Mouse (Mus musculus) cerebellum, adult 9-11 months (tissue): ENCODE data around the gene Psmb1.
"Not testable (repeated sequence)": the region's sequence is repeated elsewhere in the genome, so short reads cannot be mapped to it uniquely, and the experiment has no call there.

Experiments
- DNase-seq: peaks from one replicate; pipeline ENCODE4 v3.0.0; 2022

Gene Psmb1

GRCm38 (mm10) chr17:15499656-15500394 is at the start of gene Psmb1, which contains the start of gene Tbp:
TSS of gene Psmb1 (minus strand) at chr17:15499751.
TSS of gene Tbp (plus strand) at chr17:15499888.
- peak; percentile 97 for DNase-seq

- DNase-seq, result no peak
These were observed 46.9 kb upstream of the Psmb1 start for GRCm38 (mm10) chr17:15546440-15546839.

DNA sequence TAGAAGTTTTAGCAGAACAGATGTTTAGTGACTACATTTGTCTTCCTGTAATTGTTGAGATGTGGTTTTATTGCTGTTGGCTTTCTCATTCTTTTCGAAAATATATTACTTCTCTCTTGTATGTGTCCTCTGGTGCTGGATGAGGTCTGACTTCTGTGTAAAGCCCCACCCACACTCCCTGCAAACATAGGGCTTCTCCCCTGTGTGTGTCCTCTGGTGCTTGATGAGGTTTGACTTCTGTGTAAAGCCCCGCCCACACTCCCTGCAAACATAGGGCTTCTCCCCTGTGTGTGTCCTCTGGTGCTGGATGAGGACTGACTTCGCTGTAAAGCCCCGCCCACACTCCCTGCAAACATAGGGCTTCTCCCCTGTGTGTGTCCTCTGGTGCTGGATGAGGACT is 44.3 kb upstream of the Psmb1 start:
- DNase-seq, result not testable (repeated sequence)

- DNase-seq, result no peak
These were observed 40.8 kb upstream of the Psmb1 start for GRCm38 (mm10) chr17:15540309-15540708.

DNA sequence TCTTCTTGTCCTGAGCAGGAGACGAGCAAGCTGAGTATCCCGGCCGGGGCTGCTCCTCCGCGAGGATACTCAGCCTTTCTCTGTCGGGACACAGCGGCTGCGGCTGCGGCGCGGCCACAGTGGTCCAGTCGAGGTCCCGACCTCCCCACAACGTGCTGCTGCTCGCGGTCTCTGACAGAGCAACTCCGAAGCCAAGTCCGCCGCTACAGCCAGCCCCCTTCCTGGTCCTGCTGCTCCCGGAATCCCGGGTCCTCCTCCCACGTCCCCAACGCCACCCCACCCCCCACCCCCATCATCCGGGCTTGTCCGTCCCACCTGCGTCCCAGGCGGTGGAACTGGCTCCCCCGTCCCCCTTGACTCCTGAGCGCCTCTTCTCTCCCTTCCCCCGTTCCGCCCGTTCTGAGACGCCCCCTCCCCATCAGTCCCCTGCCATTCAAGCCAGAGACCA is 36.9 kb upstream of the Psmb1 start:
- no peak for DNase-seq

DNA sequence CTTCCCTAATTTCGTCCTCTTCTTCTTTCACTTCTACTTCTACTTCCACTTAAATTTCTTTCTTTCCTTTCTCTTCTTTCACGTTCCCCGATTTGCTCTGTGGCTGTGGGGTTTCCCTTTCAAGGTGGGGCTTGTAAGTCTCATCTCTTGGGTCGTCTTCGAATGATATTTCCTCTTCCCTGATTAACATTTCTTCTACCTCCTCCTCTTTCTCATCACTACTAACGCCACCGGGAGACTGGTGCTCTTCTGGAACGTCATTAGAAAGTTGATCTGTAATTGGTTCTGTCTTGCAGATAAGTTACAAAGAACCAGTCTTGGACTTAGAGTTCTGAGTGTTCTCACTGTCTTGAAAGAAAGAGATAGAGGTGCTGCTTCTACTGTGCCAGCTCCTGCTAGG is 36.4 kb upstream of the Psmb1 start:
- no peak for DNase-seq

GRCm38 (mm10) chr17:15535162-15535800 is 35.7 kb upstream of the Psmb1 start:
- no peak for DNase-seq

GRCm38 (mm10) chr17:15530141-15530540 is 30.6 kb upstream of the Psmb1 start:
- DNase-seq, result peak; percentile 15

GRCm38 (mm10) chr17:15528887-15529286 is 29.3 kb upstream of the Psmb1 start:
- no peak for DNase-seq

DNA sequence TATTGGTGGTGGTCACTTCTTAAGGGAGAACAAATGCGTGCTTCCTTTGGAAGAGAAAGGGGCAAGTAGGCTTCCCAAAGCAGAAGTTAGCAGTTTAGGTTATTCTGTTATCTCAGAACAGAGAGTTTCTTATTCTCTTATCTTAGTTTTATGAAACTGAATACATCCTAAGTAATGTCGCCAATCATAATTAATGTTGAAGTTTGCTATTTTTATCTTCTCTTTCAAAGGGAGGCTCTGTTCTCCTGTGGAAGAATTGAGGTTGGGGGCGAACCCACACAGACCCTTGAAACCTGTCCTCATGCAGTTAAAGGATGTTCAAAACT is 28.2 kb upstream of the Psmb1 start:
- DNase-seq, result no peak

- DNase-seq, result peak; percentile 94
These were observed 27.6 kb upstream of the Psmb1 start, which contains the start of gene Pdcd2 for GRCm38 (mm10) chr17:15526986-15527810. TSS of gene Pdcd2 (minus strand) at chr17:15527301.

GRCm38 (mm10) chr17:15526304-15526703 is 26.8 kb upstream of the Psmb1 start:
- DNase-seq, result peak; percentile 17

GRCm38 (mm10) chr17:15518766-15519165 is 19.2 kb upstream of the Psmb1 start:
- DNase-seq, result no peak

DNA sequence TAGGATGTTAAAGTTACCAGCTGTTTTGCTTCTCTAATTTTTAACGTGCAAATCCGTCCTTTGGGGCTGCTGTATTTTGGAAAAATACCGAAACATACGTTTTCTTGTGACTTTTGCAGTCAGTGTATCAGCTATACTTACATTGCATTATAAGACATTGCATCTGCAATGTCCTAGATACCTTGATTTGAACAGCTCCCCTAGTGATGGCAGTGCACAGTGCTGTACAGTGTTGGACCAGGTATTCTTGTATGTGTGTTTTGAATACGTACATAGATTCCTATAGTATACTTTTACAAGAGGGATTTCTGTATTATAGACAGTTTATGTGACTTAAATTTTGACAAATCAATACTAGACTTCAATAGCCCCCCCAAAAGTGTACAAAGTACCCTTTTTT is 18.6 kb upstream of the Psmb1 start:
- no peak for DNase-seq

GRCm38 (mm10) chr17:15517776-15518175 is 18.2 kb upstream of the Psmb1 start:
- DNase-seq, result no peak

GRCm38 (mm10) chr17:15510694-15511093 is 11.1 kb upstream of the Psmb1 start:
- DNase-seq, result no peak

GRCm38 (mm10) chr17:15498753-15499113 is 818 bp downstream of the Psmb1 start:
- DNase-seq, result peak; percentile 54

- peak; percentile 94 for DNase-seq
These were observed 1.4 kb downstream of the Psmb1 start for GRCm38 (mm10) chr17:15497882-15498752.

GRCm38 (mm10) chr17:15490542-15490941 is 9.0 kb downstream of the Psmb1 start:
- no peak for DNase-seq

- DNase-seq, result no peak
These were observed 26.9 kb downstream of the Psmb1 start for GRCm38 (mm10) chr17:15472671-15473070.

- DNase-seq, result peak; percentile 22
These were observed 31.9 kb downstream of the Psmb1 start for GRCm38 (mm10) chr17:15467669-15468068.

DNA sequence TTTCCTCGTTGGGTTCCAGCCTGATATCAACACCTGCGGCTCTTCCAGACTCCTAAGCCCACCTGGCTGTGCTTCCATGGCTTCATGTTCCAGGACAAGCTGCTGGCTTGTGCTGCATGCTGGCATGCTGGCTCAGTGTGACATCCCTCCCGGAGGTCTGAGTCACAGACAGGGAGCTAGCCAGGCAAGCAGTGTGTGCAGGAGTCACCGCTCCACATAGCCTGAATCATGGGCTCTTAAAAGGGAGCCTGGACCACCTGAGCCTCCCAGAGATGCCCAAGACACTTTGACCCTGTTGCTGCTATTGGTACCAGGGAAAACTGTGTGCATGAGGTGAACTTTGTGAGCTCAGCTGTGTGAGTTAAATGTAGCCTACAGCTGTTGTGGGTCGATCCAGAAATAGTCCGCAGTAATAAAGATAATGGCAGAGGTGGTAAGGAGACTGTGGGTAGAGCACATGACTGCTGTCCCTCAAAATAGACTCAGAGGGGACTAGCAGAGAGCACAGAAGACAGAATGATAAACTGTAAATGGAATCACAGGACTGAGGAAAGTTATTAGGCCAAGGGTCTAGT is 37.5 kb downstream of the Psmb1 start:
- DNase-seq, result no peak
